Comparison of ENCODE assay signal across 18 mouse cellular contexts in genomic region chr4:152189691-152190090, GRCm38 (mm10). TPM values are rescaled to one million over a fixed set of nuclear protein-coding genes. Genes with fewer than 3 reads are reported as not detected.
DNase-seq lines count a peak whose midpoint lies in the region; ATAC-seq and TF ChIP-seq lines count a peak whose summit lies in the region.
"Had no signal": no experiment of that assay in that cellular context is flagged by ENCODE, and none has a peak within 500 bp of the region (broad histone marks: within the 10 kb centered on the region; RNA-seq: fewer than 3 reads in every experiment).

No protein-coding gene starts in this region.

- TF ChIP-seq EP300 in heart, adult 2 months (IDR thresholded peaks at IDR 0.05; ENCODE audit: insufficient read depth, low read depth, low read length): no peak
- no peak for TF ChIP-seq EP300 in CH12.LX (IDR thresholded peaks at IDR 0.05; ENCODE audit: low read length)

- WGBS in heart, adult 2 months: 55% methylated on average over 4 of the region's 4 CpGs
- 68% methylated on average over 4 of the region's 4 CpGs for WGBS in lung, adult 2 months
- 80% methylated on average over 4 of the region's 4 CpGs for WGBS in intestine, embryonic 16.5 days

- H3K27ac ChIP-seq in heart, adult 2 months: peak overlapping the region; percentile 43
- H3K27ac ChIP-seq in left cerebral cortex, adult 2 months: peak overlapping the region; percentile 21; the same call in 1 of the 2 replicates
- H3K27ac ChIP-seq in CH12.LX (ENCODE audit: insufficient read depth, low read depth): 0 out of 2 replicates have a peak overlapping the region, but pooled peaks have one; percentile 23
- H3K27ac ChIP-seq in intestine, embryonic 16.5 days (ENCODE audit: low read length): no peak overlapping the region
- H3K27ac ChIP-seq: gastrocnemius, adult 2 months; limb, embryonic 15.5 days had no signal

- no peak for TF ChIP-seq CTCF in heart, adult 2 months (IDR thresholded peaks at IDR 0.05)
- no peak for TF ChIP-seq CTCF in left cerebral cortex, adult 2 months (IDR thresholded peaks at IDR 0.05)
- TF ChIP-seq CTCF in CH12.LX (conservative IDR thresholded peaks at IDR 0.05 in 1 of 2, IDR thresholded peaks at IDR 0.05 in 1 of 2; ENCODE audit: low read depth in 2 of 2, low read length in 2 of 2): no peak
- no peak for TF ChIP-seq CTCF in lung, adult 2 months (IDR thresholded peaks at IDR 0.05; ENCODE audit: insufficient read depth, low read length)

- H3K4me1 ChIP-seq in heart, adult 2 months (ENCODE audit: control insufficient read depth, insufficient read depth, low read length): peaks cover 34% of the 10 kb centered on the region
- H3K4me1 ChIP-seq in CH12.LX (ENCODE audit: control insufficient read depth in 1 of 2, insufficient read depth in 2 of 2): peaks cover 32 to 82% of the 10 kb centered on the region in 2 experiments
- peaks cover 30% of the 10 kb centered on the region for H3K4me1 ChIP-seq in lung, adult 2 months (ENCODE audit: control insufficient read depth, insufficient read depth, low read length)
- H3K4me1 ChIP-seq in intestine, embryonic 16.5 days (ENCODE audit: control insufficient read depth, insufficient read depth, low read length): peaks cover 19% of the 10 kb centered on the region

- in situ Hi-C loops in CH12.LX (cut with MboI; ENCODE audit: low pct_ligation_motif_present, low pct_unique_long_range_greater_than_20kb, low sequenced_read_pairs): no loop called here

- H3K4me2 ChIP-seq in CH12.LX (ENCODE audit: insufficient read depth, low read depth, poor library complexity, severe bottlenecking): 0 out of 2 replicates have a peak overlapping the region, but pooled peaks have one; percentile 17
- no peak overlapping the region for H3K4me2 ChIP-seq in intestine, embryonic 16.5 days (ENCODE audit: low read depth, low read length)
- H3K4me2 ChIP-seq: limb, embryonic 15.5 days had no signal

- no peak for TF ChIP-seq RAD21 in CH12.LX (IDR thresholded peaks at IDR 0.05; ENCODE audit: low read depth, low read length)

- no peaks in the 10 kb centered on the region for H3K27me3 ChIP-seq in heart, adult 2 months (ENCODE audit: control insufficient read depth, insufficient read depth, low read length)
- no peaks in the 10 kb centered on the region for H3K27me3 ChIP-seq in CH12.LX (replicated peaks)
- no peaks in the 10 kb centered on the region for H3K27me3 ChIP-seq in intestine, embryonic 16.5 days (replicated peaks; ENCODE audit: control insufficient read depth, insufficient read depth, low read length)
- H3K27me3 ChIP-seq: limb, embryonic 15.5 days; Patski had no signal

- H3K9me3 ChIP-seq in CH12.LX (replicated peaks; ENCODE audit: low read length): peaks cover 4% of the 10 kb centered on the region
- H3K9me3 ChIP-seq in intestine, embryonic 16.5 days (ENCODE audit: control insufficient read depth, low read length): no peaks in the 10 kb centered on the region
- H3K9me3 ChIP-seq: limb, embryonic 15.5 days had no signal

- peak; percentile 13 for ATAC-seq in inflammation-experienced regulatory T-cells, adult 6 months
- no peak for ATAC-seq in intestine, embryonic 16.5 days
- ATAC-seq: hindbrain, embryonic 16.5 days; Patski had no signal

- H3K4me3 ChIP-seq in heart, adult 2 months: no peak overlapping the region
- H3K4me3 ChIP-seq in left cerebral cortex, adult 2 months: no peak overlapping the region
- H3K4me3 ChIP-seq in CH12.LX (replicated peaks in 1 of 3; ENCODE audit: low read depth in 2 of 3, low read length in 2 of 3, poor library complexity in 1 of 3): peak overlapping the region in 1 of 3 experiments; percentile 38
- H3K4me3 ChIP-seq in lung, adult 2 months (replicated peaks; ENCODE audit: extremely low read depth, low read depth, low read length): no peak overlapping the region
- no peak overlapping the region for H3K4me3 ChIP-seq in intestine, embryonic 16.5 days (ENCODE audit: low read length)
- H3K4me3 ChIP-seq: gastrocnemius, adult 2 months; limb, embryonic 15.5 days had no signal

- dilution Hi-C loops in CH12.LX (cut with MboI; ENCODE audit: extremely low pct_ligation_motif_present, extremely low pct_unique_long_range_greater_than_20kb, low sequenced_read_pairs): no loop called here

- H3K79me2 ChIP-seq in heart, adult 2 months (replicated peaks; ENCODE audit: control insufficient read depth, insufficient read depth, low read length): peaks cover 2% of the 10 kb centered on the region; the same call in 1 of the 2 replicates
- no peaks in the 10 kb centered on the region for H3K79me2 ChIP-seq in CH12.LX (replicated peaks; ENCODE audit: control insufficient read depth, extremely low read depth, insufficient read depth, poor library complexity, severe bottlenecking)

- no peak for TF ChIP-seq POLR2A in heart, adult 2 months (IDR thresholded peaks at IDR 0.05; ENCODE audit: insufficient read depth, low read depth, low read length)
- TF ChIP-seq POLR2A in CH12.LX (IDR thresholded peaks at IDR 0.05; ENCODE audit: low read depth, low read length): no peak
- TF ChIP-seq POLR2A in lung, adult 2 months (IDR thresholded peaks at IDR 0.05; ENCODE audit: borderline replicate concordance, extremely low read depth, low read depth, low read length): no peak

- no peak for DNase-seq in heart, adult 2 months
- DNase-seq in heart, postnatal 36 days: no peak
- DNase-seq in left cerebral cortex, adult 2 months (ENCODE audit: extremely low spot score in 1 of 2, low spot score in 2 of 2): no peak
- DNase-seq in left cerebral cortex, postnatal 36 days (ENCODE audit: low spot score in 2 of 2): no peak
- DNase-seq in CH12.LX (ENCODE audit: extremely low read depth): no peak
- DNase-seq in lung, adult 2 months: no peak
- DNase-seq: adrenal gland, postnatal 10 days; cerebellum, adult 11 months; gastrocnemius, adult 2 months; kidney, postnatal 10 days; layer of hippocampus, postnatal 36 days; lung, postnatal 4 days; thymus, postnatal 14 days had no signal

- H3K36me3 ChIP-seq in heart, adult 2 months (ENCODE audit: control insufficient read depth, insufficient read depth, low read length): no peaks in the 10 kb centered on the region
- peaks cover 0 to 13% of the 10 kb centered on the region in 2 experiments for H3K36me3 ChIP-seq in CH12.LX (replicated peaks in 1 of 2; ENCODE audit: control insufficient read depth in 1 of 2, insufficient read depth in 1 of 2, low read length in 1 of 2)
- H3K36me3 ChIP-seq in intestine, embryonic 16.5 days (ENCODE audit: control insufficient read depth, insufficient read depth, low read length): no peaks in the 10 kb centered on the region
- H3K36me3 ChIP-seq: limb, embryonic 15.5 days had no signal

- intact Hi-C loops in heart, adult 2 months (cut with DNase I): no loop called here
- intact Hi-C loops in heart, postnatal 36 days (cut with DNase I): no loop called here
- intact Hi-C loops in left cerebral cortex, adult 2 months (cut with DNase I): no loop called here
- intact Hi-C loops in left cerebral cortex, postnatal 36 days (cut with DNase I): no loop called here

- H3K9ac ChIP-seq in heart, adult 2 months (ENCODE audit: low read depth, low read length): no peak overlapping the region
- H3K9ac ChIP-seq in CH12.LX (ENCODE audit: insufficient read depth, low read depth): no peak overlapping the region
- no peak overlapping the region for H3K9ac ChIP-seq in intestine, embryonic 16.5 days (ENCODE audit: low read depth, low read length)
- H3K9ac ChIP-seq: limb, embryonic 15.5 days had no signal

TF ChIP-seq in CH12.LX, 34 proteins besides CTCF, POLR2A, EP300 and RAD21 (continues in another document):
- no peak for TF ChIP-seq CHD1 (IDR thresholded peaks at IDR 0.05; ENCODE audit: low read depth, low read length)
- no peak for TF ChIP-seq MEF2A (IDR thresholded peaks at IDR 0.05; ENCODE audit: borderline replicate concordance, low read depth, low read length)
- no peak for TF ChIP-seq JUND (conservative IDR thresholded peaks at IDR 0.05; ENCODE audit: low read depth, low read length)
- TF ChIP-seq USF2 (conservative IDR thresholded peaks at IDR 0.05; ENCODE audit: low read depth, low read length): no peak
- no peak for TF ChIP-seq ETS1 (conservative IDR thresholded peaks at IDR 0.05; ENCODE audit: low read depth, low read length)
- no peak for TF ChIP-seq BHLHE40 (IDR thresholded peaks at IDR 0.05; ENCODE audit: low read depth, low read length)

RNA-seq across cellular contexts. Expression of gene Acot7, which starts 11.8 kb away (rescaled TPM):
- 10 to 100 TPM; 58.1 to 64.8 TPM for total RNA-seq in heart, adult 2 months (2021)
- polyA plus RNA-seq in heart, adult 2 months (2012; rRNA removed): 51.7 and 65.0 TPM in 2 replicates
- total RNA-seq in heart, postnatal 36 days (2021): 10 to 100 TPM; 58.7 to 59.1 TPM
- total RNA-seq in left cerebral cortex, adult 2 months (2021): 100 to 1,000 TPM; 300 to 307 TPM
- total RNA-seq in left cerebral cortex, postnatal 36 days (2021): 100 to 1,000 TPM; 295 to 323 TPM
- total RNA-seq in CH12.LX (2012; rRNA removed) (55.1 and 61.6 TPM in 2 replicates), CH12.LX (2014; rRNA removed) (29.0 TPM in 2 replicates)
- 71.1 and 83.3 TPM in 2 replicates for polyA plus RNA-seq in CH12.LX (2012; ENCODE audit: insufficient read length, low read depth)
- polyA plus RNA-seq in inflammation-experienced regulatory T-cells, adult 6 months (2017; shearing (Covaris generic)): 100 to 1,000 TPM; 124 to 249 (median 126) TPM
- polyA plus RNA-seq in lung, adult 2 months (2012; rRNA removed): 118 and 125 TPM in 2 replicates
- 49.4 and 52.5 TPM in 2 replicates for polyA plus RNA-seq in intestine, embryonic 16.5 days (2015; fragmentation: Nextera tagmentation; extraction: Ambion mirVana)

RNA-seq across cellular contexts. Expression of gene Hes2, which starts 31.0 kb away (rescaled TPM):
- total RNA-seq in heart, adult 2 months (2021): not detected
- polyA plus RNA-seq in heart, adult 2 months (2012; rRNA removed): not detected in 2 replicates
- not detected for total RNA-seq in heart, postnatal 36 days (2021)
- total RNA-seq in left cerebral cortex, adult 2 months (2021): not detected
- not detected for total RNA-seq in left cerebral cortex, postnatal 36 days (2021)
- total RNA-seq in CH12.LX (2012; rRNA removed) (not detected in 2 replicates), CH12.LX (2014; rRNA removed) (not detected in 2 replicates)
- polyA plus RNA-seq in CH12.LX (2012; ENCODE audit: insufficient read length, low read depth): not detected in 2 replicates
- polyA plus RNA-seq in inflammation-experienced regulatory T-cells, adult 6 months (2017; shearing (Covaris generic)): not detected
- 5.4 and 6.2 TPM in 2 replicates for polyA plus RNA-seq in lung, adult 2 months (2012; rRNA removed)
- polyA plus RNA-seq in intestine, embryonic 16.5 days (2015; fragmentation: Nextera tagmentation; extraction: Ambion mirVana): 0.68 and 0.98 TPM in 2 replicates
- total RNA-seq: adrenal gland, postnatal 10 days; gastrocnemius, adult 2 months; layer of hippocampus, postnatal 36 days had no signal
- polyA plus RNA-seq: hindbrain, embryonic 16.5 days; Patski had no signal

RNA-seq across cellular contexts. Expression of gene Espn, which starts 37.5 kb away (rescaled TPM):
- 1 to 10 TPM; 2.4 to 2.5 TPM for total RNA-seq in heart, adult 2 months (2021)
- 2.7 and 3.2 TPM in 2 replicates for polyA plus RNA-seq in heart, adult 2 months (2012; rRNA removed)
- total RNA-seq in heart, postnatal 36 days (2021): 1 to 10 TPM; 1.8 to 2.7 TPM
- 1 to 10 TPM; 2.1 to 2.6 TPM for total RNA-seq in left cerebral cortex, adult 2 months (2021)
- total RNA-seq in left cerebral cortex, postnatal 36 days (2021): 1 to 10 TPM; 1.4 to 2.0 TPM
- total RNA-seq in CH12.LX (2012; rRNA removed) (0.04 and 0.25 TPM in 2 replicates), CH12.LX (2014; rRNA removed) (not detected in 2 replicates)
- 0.08 TPM in 1 of 2 replicates, not detected in the other for polyA plus RNA-seq in CH12.LX (2012; ENCODE audit: insufficient read length, low read depth)
- 10 to 100 TPM in 1 of 3 experiments, 1 to 10 TPM in 2; 6.0 to 13.1 (median 9.7) TPM for polyA plus RNA-seq in inflammation-experienced regulatory T-cells, adult 6 months (2017; shearing (Covaris generic))
- polyA plus RNA-seq in lung, adult 2 months (2012; rRNA removed): 9.8 and 16.3 TPM in 2 replicates
- polyA plus RNA-seq in intestine, embryonic 16.5 days (2015; fragmentation: Nextera tagmentation; extraction: Ambion mirVana): 31.6 and 39.5 TPM in 2 replicates

Comparison
In these comparisons a context has a peak if more than half of its experiments do, and no peak if none do; other contexts are left out.
1. RNA of gene Acot7, which starts 11.8 kb away (total RNA-seq): 295 to 323 TPM in left cerebral cortex, postnatal 36 days and 300 to 307 TPM in left cerebral cortex, adult 2 months; 58.1 to 64.8 TPM in heart, adult 2 months, 29.0 to 61.6 TPM in CH12.LX and 58.7 to 59.1 TPM in heart, postnatal 36 days; every median in the first group is over 4 times any median in the second.